Mouse (Mus musculus): Measurements from ENCODE around the gene Umad1. TPM values are rescaled to one million over a fixed set of nuclear protein-coding genes. Genes with fewer than 3 reads are reported as not detected.

Umad1 gene
- polyA plus RNA-seq, 1 experiment from 2014 or later: 30.0 TPM

DNA sequence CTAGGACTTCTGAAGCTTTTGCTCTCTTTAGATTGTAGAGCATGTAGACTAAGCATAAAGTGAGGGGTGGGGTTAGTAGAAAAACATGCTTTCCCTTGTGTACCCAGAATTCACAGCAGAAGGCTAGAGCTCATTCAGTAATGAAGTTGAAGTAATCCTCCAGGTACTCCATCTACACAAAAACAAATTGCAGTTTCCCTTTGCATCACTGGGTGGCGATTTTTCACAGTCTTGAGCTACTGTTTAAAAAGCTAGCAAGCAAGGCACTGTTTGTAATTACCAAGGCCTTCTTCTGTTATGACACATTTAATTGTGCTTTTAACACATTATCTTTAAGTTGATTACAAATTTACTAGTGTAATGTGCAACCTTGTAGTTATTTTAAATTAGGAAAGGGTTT, 16.0 kb downstream of the Umad1 start:
- H3K9ac ChIP-seq (ENCODE audit: low read length): no peak overlapping the region
- H3K27ac ChIP-seq (ENCODE audit: low read length): no peak overlapping the region
- H3K36me3 ChIP-seq (ENCODE audit: control insufficient read depth, insufficient read depth, low read length): 0 out of 2 replicates have a peak, but pooled peaks cover under 1% of the 10 kb centered on the region
- no peak overlapping the region for H3K4me2 ChIP-seq (ENCODE audit: low read depth, low read length)
- no peaks in the 10 kb centered on the region for H3K4me1 ChIP-seq (ENCODE audit: control insufficient read depth, insufficient read depth, low read length)
- H3K4me3 ChIP-seq (replicated peaks; ENCODE audit: low read length): no peak overlapping the region
- ATAC-seq (ENCODE audit: insufficient read depth, low FRiP score): no peak
- H3K9me3 ChIP-seq (replicated peaks; ENCODE audit: control insufficient read depth, low read length): no peaks in the 10 kb centered on the region
- WGBS: 11% methylated on average over 1 of the region's 1 CpGs
- no peaks in the 10 kb centered on the region for H3K27me3 ChIP-seq (ENCODE audit: control insufficient read depth, insufficient read depth, low read length)

DNA sequence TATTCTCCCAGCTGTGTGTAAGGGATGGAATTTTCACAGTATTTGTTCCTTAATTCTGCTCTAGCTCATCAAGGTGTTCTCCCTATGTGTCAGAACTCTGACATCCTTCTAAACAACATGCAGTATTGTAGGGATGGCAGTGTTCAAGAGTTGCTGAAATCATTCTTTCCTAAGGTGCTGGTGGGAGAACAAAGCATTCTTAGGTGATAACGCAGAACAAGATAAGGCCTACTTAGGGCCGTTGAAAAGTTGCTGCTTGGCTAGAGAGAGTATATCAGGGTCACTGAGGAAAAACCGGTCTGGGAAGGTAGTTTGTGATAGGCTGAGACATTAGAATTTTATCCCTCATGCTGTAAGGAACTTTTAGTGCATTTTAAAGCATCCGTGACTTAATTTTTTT, 17.3 kb downstream of the Umad1 start:
- Histone ChIP-seq H3K9me3 (replicated peaks; ENCODE audit: control insufficient read depth, low read length) (no peaks in the 10 kb centered on the region), H3K27ac (ENCODE audit: low read length) (no peak overlapping the region), H3K4me1 (ENCODE audit: control insufficient read depth, insufficient read depth, low read length) (no peaks in the 10 kb centered on the region), H3K4me3 (replicated peaks; ENCODE audit: low read length) (no peak overlapping the region), H3K4me2 (ENCODE audit: low read depth, low read length) (no peak overlapping the region), H3K36me3 (ENCODE audit: control insufficient read depth, insufficient read depth, low read length) (0 out of 2 replicates have a peak, but pooled peaks cover 2% of the 10 kb centered on the region), H3K27me3 (ENCODE audit: control insufficient read depth, insufficient read depth, low read length) (no peaks in the 10 kb centered on the region), H3K9ac (ENCODE audit: low read length) (no peak overlapping the region)
- no peak; the same call in 1 of the 2 replicates for ATAC-seq (ENCODE audit: insufficient read depth, low FRiP score)
- 51% methylated on average over 4 of the region's 4 CpGs for WGBS

DNA sequence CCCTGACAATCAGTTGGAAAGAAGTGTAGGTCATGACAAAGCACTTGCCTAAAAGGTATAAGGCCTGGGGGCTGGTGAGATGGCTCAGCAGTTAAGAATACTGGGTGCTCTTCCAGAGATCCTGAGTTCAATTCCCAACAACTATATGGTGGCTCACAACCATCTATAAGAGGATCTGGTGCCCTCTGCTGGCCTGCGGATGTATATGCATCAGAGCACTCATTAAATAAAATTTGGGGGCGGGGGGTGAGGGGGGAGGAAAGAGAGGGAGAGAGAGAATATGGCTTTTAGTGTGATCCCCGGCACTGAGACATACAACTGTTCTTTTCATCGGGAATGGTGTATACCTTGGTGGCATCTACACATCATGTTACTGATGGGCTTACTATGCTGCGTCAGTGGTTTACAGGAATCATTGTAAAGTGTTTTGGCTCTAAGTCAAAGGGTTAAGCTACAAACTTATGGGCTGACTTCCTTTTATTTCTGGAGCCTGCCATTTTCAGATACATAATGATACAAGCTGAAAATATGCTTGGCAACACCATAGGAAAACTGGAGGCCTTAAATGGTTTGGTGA, 19.4 kb downstream of the Umad1 start:
- Histone ChIP-seq H3K4me2 (ENCODE audit: low read depth, low read length) (no peak overlapping the region), H3K27me3 (ENCODE audit: control insufficient read depth, insufficient read depth, low read length) (no peaks in the 10 kb centered on the region), H3K27ac (ENCODE audit: low read length) (no peak overlapping the region), H3K9me3 (replicated peaks; ENCODE audit: control insufficient read depth, low read length) (no peaks in the 10 kb centered on the region), H3K4me3 (replicated peaks; ENCODE audit: low read length) (no peak overlapping the region), H3K36me3 (ENCODE audit: control insufficient read depth, insufficient read depth, low read length) (0 out of 2 replicates have a peak, but pooled peaks cover 2% of the 10 kb centered on the region), H3K9ac (ENCODE audit: low read length) (no peak overlapping the region), H3K4me1 (ENCODE audit: control insufficient read depth, insufficient read depth, low read length) (no peaks in the 10 kb centered on the region)
- no peak for ATAC-seq (ENCODE audit: insufficient read depth, low FRiP score)
- WGBS: 81% methylated on average over 5 of the region's 5 CpGs

DNA sequence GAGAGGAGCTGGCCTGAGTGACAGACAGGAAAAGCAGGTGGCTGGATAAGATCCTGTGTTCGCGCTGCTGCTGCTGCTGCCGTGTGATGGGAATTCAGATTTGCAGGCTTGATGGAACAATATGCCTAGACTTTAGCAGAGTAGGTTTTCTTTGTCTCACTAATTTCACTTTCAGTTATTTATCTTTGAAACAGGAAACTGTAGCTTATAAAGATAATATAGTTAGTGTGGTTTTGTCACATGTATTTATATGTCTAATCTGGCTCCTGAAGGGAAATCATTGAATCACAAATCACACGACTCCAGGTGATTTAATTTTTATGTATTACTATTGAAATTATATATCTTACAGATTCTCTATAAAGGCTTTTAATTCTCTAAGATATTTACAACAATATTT, 24.2 kb downstream of the Umad1 start:
- ATAC-seq (ENCODE audit: insufficient read depth, low FRiP score): no peak
- WGBS: 76% methylated on average over 4 of the region's 4 CpGs
- H3K9ac ChIP-seq (ENCODE audit: low read length): no peak overlapping the region
- no peaks in the 10 kb centered on the region for H3K9me3 ChIP-seq (replicated peaks; ENCODE audit: control insufficient read depth, low read length)
- 0 out of 2 replicates have a peak, but pooled peaks cover 2% of the 10 kb centered on the region for H3K36me3 ChIP-seq (ENCODE audit: control insufficient read depth, insufficient read depth, low read length)
- no peaks in the 10 kb centered on the region for H3K27me3 ChIP-seq (ENCODE audit: control insufficient read depth, insufficient read depth, low read length)
- H3K4me1 ChIP-seq (ENCODE audit: control insufficient read depth, insufficient read depth, low read length): no peaks in the 10 kb centered on the region
- no peak overlapping the region for H3K4me3 ChIP-seq (replicated peaks; ENCODE audit: low read length)
- H3K4me2 ChIP-seq (ENCODE audit: low read depth, low read length): no peak overlapping the region
- no peak overlapping the region for H3K27ac ChIP-seq (ENCODE audit: low read length)

DNA sequence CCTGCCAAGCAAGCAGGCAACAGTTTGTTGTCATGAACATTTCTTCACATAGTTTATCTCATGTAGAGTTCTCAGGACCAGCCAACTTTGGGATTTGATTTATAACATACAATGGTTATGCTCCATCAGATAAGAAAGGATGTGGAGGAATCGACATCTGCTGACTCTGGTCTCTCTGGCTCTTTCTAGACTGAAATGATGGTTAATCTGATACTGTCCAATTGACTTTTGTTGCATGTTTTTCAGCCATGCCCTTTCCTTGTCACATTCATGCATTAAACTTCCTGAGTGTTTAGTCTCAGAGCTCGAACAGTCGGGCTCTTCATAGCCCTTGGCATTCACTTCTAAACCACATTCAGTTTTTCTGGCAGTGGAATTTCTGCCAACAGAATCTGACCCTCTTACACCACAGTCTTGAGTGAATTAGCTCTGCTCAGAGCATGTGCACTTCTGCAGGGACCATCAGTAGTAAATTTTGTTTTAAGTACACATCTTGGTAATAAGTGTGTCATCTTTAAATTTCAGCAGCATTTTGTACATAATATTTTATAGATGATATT, 26.4 kb downstream of the Umad1 start:
- no peak overlapping the region for H3K27ac ChIP-seq (ENCODE audit: low read length)
- no peak for ATAC-seq (ENCODE audit: insufficient read depth, low FRiP score)
- no peaks in the 10 kb centered on the region for H3K9me3 ChIP-seq (replicated peaks; ENCODE audit: control insufficient read depth, low read length)
- no peak overlapping the region for H3K4me2 ChIP-seq (ENCODE audit: low read depth, low read length)
- H3K36me3 ChIP-seq (ENCODE audit: control insufficient read depth, insufficient read depth, low read length): no peaks in the 10 kb centered on the region
- no peaks in the 10 kb centered on the region for H3K27me3 ChIP-seq (ENCODE audit: control insufficient read depth, insufficient read depth, low read length)
- no peak overlapping the region for H3K9ac ChIP-seq (ENCODE audit: low read length)
- WGBS: 62% methylated on average over 3 of the region's 3 CpGs
- no peak overlapping the region for H3K4me3 ChIP-seq (replicated peaks; ENCODE audit: low read length)
- H3K4me1 ChIP-seq (ENCODE audit: control insufficient read depth, insufficient read depth, low read length): no peaks in the 10 kb centered on the region

DNA sequence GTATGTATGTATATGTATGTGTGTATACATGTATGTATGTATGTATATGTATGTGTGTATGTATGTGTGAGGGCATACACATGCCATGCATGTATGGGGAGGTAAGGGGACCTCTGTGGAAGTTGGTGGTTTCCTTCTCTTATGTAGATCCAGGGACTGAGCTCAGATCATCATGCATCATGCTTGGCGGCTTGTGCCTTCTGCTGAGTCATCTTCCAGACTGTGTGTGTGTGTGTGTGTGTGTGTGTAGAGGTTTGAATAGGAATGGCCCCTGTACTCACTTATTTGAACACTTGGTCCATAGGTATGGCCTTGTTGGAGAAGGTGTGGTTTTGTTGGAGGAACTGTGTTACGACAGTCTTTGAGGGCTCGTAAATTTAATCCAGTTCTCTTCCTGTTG, 27.1 kb downstream of the Umad1 start:
- Histone ChIP-seq H3K4me2 (ENCODE audit: low read depth, low read length) (no peak overlapping the region), H3K27ac (ENCODE audit: low read length) (no peak overlapping the region), H3K4me1 (ENCODE audit: control insufficient read depth, insufficient read depth, low read length) (no peaks in the 10 kb centered on the region), H3K9ac (ENCODE audit: low read length) (no peak overlapping the region), H3K27me3 (ENCODE audit: control insufficient read depth, insufficient read depth, low read length) (no peaks in the 10 kb centered on the region), H3K36me3 (ENCODE audit: control insufficient read depth, insufficient read depth, low read length) (no peaks in the 10 kb centered on the region), H3K4me3 (replicated peaks; ENCODE audit: low read length) (no peak overlapping the region), H3K9me3 (replicated peaks; ENCODE audit: control insufficient read depth, low read length) (no peaks in the 10 kb centered on the region)
- WGBS: 93% methylated on average over 3 of the region's 3 CpGs
- no peak for ATAC-seq (ENCODE audit: insufficient read depth, low FRiP score)

DNA sequence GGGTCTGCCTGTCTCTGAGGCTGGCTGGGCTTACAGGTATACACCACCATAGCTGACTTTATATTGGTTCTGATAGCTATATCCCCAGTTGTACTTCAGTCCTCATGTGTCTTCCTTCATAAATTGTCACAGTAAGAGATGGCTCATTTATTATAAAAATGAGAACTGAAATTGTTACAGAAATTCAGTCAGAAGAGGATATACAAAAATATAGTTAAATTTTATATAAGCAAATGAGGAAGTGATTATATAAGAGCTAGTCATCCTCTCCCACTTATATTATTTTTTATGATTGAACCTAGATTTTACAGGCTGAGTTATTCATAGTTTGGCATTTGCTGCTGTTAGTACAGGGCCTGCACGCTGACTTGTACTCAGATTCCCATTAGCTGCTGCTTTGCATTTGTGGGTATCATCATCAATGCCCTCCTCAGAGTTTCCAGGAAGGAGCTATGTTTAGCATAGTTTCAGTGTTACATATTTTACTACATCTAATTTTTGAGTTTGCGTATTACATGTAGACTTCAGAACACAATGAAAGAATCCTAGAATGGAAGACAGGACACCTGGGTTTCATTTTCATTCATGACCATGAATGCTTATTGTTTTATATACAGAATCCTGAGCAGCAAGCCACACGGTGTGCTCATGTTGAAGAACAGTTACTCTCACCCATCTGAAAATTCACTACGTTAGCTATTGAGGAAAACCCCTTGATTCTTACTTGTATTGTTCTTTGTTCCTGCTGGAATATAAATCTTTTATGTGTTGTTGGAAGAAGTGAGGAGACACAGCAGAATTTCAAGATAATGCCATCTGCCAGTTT, 29.9 kb downstream of the Umad1 start:
- H3K9ac ChIP-seq (ENCODE audit: low read length): no peak overlapping the region
- no peaks in the 10 kb centered on the region for H3K27me3 ChIP-seq (ENCODE audit: control insufficient read depth, insufficient read depth, low read length)
- ATAC-seq (ENCODE audit: insufficient read depth, low FRiP score): no peak
- no peak overlapping the region for H3K27ac ChIP-seq (ENCODE audit: low read length)
- H3K4me3 ChIP-seq (replicated peaks; ENCODE audit: low read length): no peak overlapping the region
- H3K9me3 ChIP-seq (replicated peaks; ENCODE audit: control insufficient read depth, low read length): no peaks in the 10 kb centered on the region
- H3K4me2 ChIP-seq (ENCODE audit: low read depth, low read length): no peak overlapping the region
- no peaks in the 10 kb centered on the region for H3K4me1 ChIP-seq (ENCODE audit: control insufficient read depth, insufficient read depth, low read length)
- WGBS: 88% methylated on average over 4 of the region's 4 CpGs
- H3K36me3 ChIP-seq (ENCODE audit: control insufficient read depth, insufficient read depth, low read length): no peaks in the 10 kb centered on the region

DNA sequence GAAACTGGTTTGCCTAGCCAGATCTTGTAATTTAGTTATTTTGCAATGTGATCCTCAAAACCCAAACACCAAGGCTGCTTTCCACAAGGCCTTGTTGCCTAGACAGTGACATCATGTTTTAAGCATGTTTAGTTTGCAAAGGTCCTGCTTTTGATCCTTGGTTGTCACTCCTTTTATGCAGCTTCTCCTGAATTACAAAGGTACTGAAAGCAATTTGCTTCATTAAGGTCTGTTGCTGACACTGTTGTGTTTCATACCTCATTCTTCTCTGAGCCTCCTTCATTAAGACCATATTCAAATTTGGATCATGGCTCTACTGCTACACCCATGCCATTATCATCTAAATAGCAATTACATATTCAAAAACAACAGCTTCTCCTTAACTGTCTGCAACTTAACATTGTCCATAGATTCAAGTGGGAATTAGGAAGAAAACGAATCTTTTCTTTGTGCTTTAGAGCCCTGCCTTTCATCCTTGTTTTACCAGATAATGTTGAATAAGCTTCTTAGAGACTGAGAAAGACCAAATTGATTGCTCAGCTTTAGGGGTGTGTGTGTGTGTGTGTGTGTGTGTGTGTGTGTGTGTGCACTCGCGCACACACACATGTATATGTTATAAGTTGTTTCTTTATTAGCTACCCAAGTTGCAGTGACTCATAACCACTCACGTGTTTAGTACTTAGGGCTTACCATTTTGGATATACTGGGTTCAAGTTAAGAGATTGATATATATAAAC, 35.1 kb downstream of the Umad1 start:
- no peaks in the 10 kb centered on the region for H3K4me1 ChIP-seq (ENCODE audit: control insufficient read depth, insufficient read depth, low read length)
- H3K27me3 ChIP-seq (ENCODE audit: control insufficient read depth, insufficient read depth, low read length): no peaks in the 10 kb centered on the region
- 72% methylated on average over 4 of the region's 4 CpGs for WGBS
- no peak overlapping the region for H3K27ac ChIP-seq (ENCODE audit: low read length)
- no peaks in the 10 kb centered on the region for H3K36me3 ChIP-seq (ENCODE audit: control insufficient read depth, insufficient read depth, low read length)
- H3K9me3 ChIP-seq (replicated peaks; ENCODE audit: control insufficient read depth, low read length): no peaks in the 10 kb centered on the region
- H3K4me2 ChIP-seq (ENCODE audit: low read depth, low read length): no peak overlapping the region
- no peak for ATAC-seq (ENCODE audit: insufficient read depth, low FRiP score)
- H3K4me3 ChIP-seq (replicated peaks; ENCODE audit: low read length): no peak overlapping the region
- H3K9ac ChIP-seq (ENCODE audit: low read length): no peak overlapping the region

Data from stomach, embryonic 16.5 days (tissue).